ENCODE assay signal across 26 mouse cellular contexts in the genomic region with DNA sequence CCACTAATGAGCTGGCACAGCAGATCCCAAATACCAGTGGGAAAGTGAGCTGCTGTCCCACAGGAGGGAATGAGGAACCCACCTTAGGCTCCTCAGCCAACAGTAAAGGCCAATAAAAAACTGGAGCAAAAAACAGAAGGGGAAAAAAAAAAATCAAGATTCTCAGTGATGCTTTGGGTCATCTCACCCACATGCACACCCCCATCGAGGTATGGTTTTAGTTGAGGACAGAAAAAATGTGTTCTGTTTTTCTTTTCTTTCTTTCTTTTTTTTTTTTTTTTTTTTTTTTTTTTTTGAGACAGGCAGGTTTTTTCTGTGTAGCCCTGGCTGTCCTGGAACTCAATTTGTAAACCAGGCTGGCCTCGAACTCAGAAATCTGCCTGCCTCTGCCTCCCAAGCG. TPM values are rescaled to one million over a fixed set of nuclear protein-coding genes. Genes with fewer than 3 reads are reported as not detected.
"Had no signal": no experiment of that assay in that cellular context is flagged by ENCODE, and none has a peak within 500 bp of the region (broad histone marks: within the 10 kb centered on the region; RNA-seq: fewer than 3 reads in every experiment).

No protein-coding gene starts in this region.

- H3K9me3 ChIP-seq: heart, embryonic 10.5 days; heart, embryonic 13.5 days; heart, embryonic 15.5 days; limb, embryonic 10.5 days; limb, embryonic 12.5 days; liver, embryonic 13.5 days; liver, embryonic 15.5 days had no signal

- DNase-seq: gastrocnemius, postnatal 14 days; gastrocnemius, postnatal 36 days; heart, adult 18-20 months; heart, postnatal 14 days; heart, postnatal 36 days; kidney, adult 18-20 months; kidney, adult 8-10 months; kidney, postnatal 10 days; kidney, postnatal 25 days; kidney, postnatal 4 days; liver; liver, embryonic 13.5 days had no signal

- H3K4me3 ChIP-seq: heart, embryonic 10.5 days; heart, embryonic 13.5 days; heart, embryonic 15.5 days; layer of hippocampus, adult 2 months; left cerebral cortex, adult 2 months; limb, embryonic 10.5 days; limb, embryonic 12.5 days; liver, embryonic 13.5 days; liver, embryonic 15.5 days had no signal

- H3K9ac ChIP-seq: heart, embryonic 13.5 days; heart, embryonic 15.5 days; hindbrain, embryonic 14.5 days; limb, embryonic 12.5 days; liver, embryonic 13.5 days; liver, embryonic 15.5 days had no signal

- H3K4me2 ChIP-seq: heart, embryonic 13.5 days; heart, embryonic 15.5 days; hindbrain, embryonic 14.5 days; limb, embryonic 12.5 days had no signal

- H3K36me3 ChIP-seq: heart, embryonic 10.5 days; heart, embryonic 13.5 days; heart, embryonic 15.5 days; limb, embryonic 10.5 days; limb, embryonic 12.5 days; liver, embryonic 13.5 days; liver, embryonic 15.5 days had no signal

- H3K4me1 ChIP-seq: heart, embryonic 15.5 days had no signal

- H3K27me3 ChIP-seq: heart, embryonic 15.5 days; limb, embryonic 12.5 days; liver, embryonic 13.5 days; liver, embryonic 15.5 days had no signal

- ATAC-seq: hindbrain, embryonic 16.5 days had no signal

- H3K27ac ChIP-seq: heart, embryonic 10.5 days; heart, embryonic 13.5 days; heart, embryonic 15.5 days; hindbrain, embryonic 14.5 days; layer of hippocampus, adult 2 months; left cerebral cortex, adult 2 months; limb, embryonic 10.5 days; limb, embryonic 12.5 days; liver, embryonic 13.5 days had no signal

RNA-seq across cellular contexts. Expression of a gene that starts 40.1 kb away (rescaled TPM):
- total RNA-seq: gastrocnemius, adult 18-20 months; gastrocnemius, adult 8-10 months; gastrocnemius, postnatal 36 days; heart, adult 18-20 months; heart, adult 8-10 months; heart, postnatal 36 days had no signal
- polyA plus RNA-seq: heart, embryonic 15.5 days; heart, postnatal 0 days; liver, embryonic 13.5 days; liver, embryonic 15.5 days had no signal
